Mouse (Mus musculus) megakaryocyte, embryonic 14.5 days (primary cell): ENCODE data around the gene Tmem37. TPM values are rescaled to one million over a fixed set of nuclear protein-coding genes. Genes with fewer than 3 reads are reported as not detected.
"Not testable (repeated sequence)": the region's sequence is repeated elsewhere in the genome, so short reads cannot be mapped to it uniquely, and the experiment has no call there.

ENCODE experiments used
- H3K27me3 ChIP-seq: replicated peaks from 2 replicates; pipeline ENCODE3; 2012; ENCODE audit warnings: inconsistent platforms
- H3K36me3 ChIP-seq: replicated peaks from 2 replicates; pipeline ENCODE3; 2012; ENCODE audit warnings: low read length, inconsistent platforms, mixed read lengths
- H3K4me1 ChIP-seq: 2 replicates; pipeline ENCODE4 v1.6.1; 2012; ENCODE audit warnings: inconsistent platforms
- H3K4me3 ChIP-seq: replicated peaks from 2 replicates; pipeline ENCODE3; 2012; ENCODE audit warnings: moderate library complexity, mild to moderate bottlenecking, inconsistent platforms
- H3K9me3 ChIP-seq: 2 replicates; pipeline ENCODE4 v1.6.1; 2012; ENCODE audit warnings: inconsistent platforms
- FLI1 ChIP-seq: IDR thresholded peaks from 2 replicates; pipeline ENCODE4 v1.6.1; 2012; ENCODE audit warnings: low read length, inconsistent platforms, mixed read lengths
- GATA1 ChIP-seq: IDR thresholded peaks from 3 replicates; pipeline ENCODE4 v1.6.1; 2012; ENCODE audit warnings: mixed read lengths, low read length, inconsistent platforms, borderline replicate concordance
- polyA plus RNA-seq: library from polyadenylated mRNA; stranded (reverse); fragments of >175 nt; gene quantifications from 2 replicates; pipeline ENCODE4 v1.2.3, GENCODE M21; 2012; ENCODE audit warnings: low replicate concordance; ENCODE audit not compliant: insufficient read depth

Gene Tmem37
- polyA plus RNA-seq, 1 experiment = 4.6 TPM

DNA sequence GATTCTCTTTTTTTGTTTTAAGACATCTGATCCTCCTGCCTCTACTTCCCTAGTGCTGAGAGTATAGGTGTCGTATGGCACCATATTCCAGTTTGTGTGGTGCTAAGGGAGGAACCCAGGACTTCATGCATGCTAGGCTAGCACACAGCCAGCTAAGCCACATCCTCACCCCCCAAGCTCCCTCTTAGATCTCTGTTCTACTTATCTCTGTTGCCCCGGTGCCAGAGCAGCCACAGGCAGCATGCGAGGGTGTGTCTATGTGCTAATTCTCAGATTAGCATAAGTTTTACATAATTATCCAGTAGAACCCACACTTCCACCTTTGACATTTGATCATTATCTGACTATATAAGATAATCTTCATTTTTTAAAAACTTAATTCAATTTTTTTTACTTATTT lies 21.0 kb upstream of the Tmem37 start:
- H3K36me3 ChIP-seq = no peaks in the 10 kb centered on the region
- H3K4me1 ChIP-seq = peaks cover 7% of the 10 kb centered on the region
- TF ChIP-seq GATA1 (no peak), FLI1 (no peak)
- H3K27me3 ChIP-seq = peaks cover 25% of the 10 kb centered on the region
- H3K4me3 ChIP-seq = no peak overlapping the region
- H3K9me3 ChIP-seq = no peaks in the 10 kb centered on the region

GRCm38 (mm10) chr1:120093482-120094134 lies 19.7 kb upstream of the Tmem37 start:
- not testable (repeated sequence) for H3K36me3 ChIP-seq, H3K9me3 ChIP-seq, H3K4me3 ChIP-seq
- Histone ChIP-seq H3K4me1 (peaks cover 13% of the 10 kb centered on the region), H3K27me3 (peaks cover 25% of the 10 kb centered on the region)

DNA sequence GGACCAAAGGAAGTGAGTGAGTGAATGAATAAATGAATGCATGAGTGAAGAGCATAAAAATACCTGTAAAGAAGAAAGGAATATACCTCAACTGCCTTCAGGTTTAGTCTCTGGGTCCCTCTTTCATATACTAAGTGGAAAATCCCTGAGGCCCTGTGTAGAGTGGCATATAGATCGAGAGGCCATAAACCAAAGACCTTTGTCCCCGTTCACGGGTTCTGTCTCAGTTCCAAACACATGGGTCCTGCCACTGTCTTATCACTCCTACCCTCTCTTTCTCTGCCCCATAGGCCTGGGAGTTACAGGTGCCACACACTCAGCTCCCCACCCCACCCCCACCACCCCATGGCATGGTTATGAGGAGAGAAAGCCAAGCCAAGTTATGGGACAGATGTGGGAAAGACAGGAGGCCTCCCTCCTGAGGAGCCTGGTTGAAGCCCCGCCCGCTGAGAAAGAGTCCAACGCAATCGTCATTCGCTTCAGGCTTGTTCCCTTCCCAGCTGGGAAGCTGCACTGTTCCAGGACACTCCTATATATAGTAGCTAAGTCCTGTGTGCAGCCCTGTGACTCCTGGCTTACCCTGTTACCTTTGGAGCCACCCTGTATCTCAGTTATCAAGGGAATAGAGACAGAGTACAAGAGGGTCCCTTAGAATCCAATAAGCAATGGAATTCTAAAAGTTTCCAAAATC lies 17.2 kb upstream of the Tmem37 start:
- Histone ChIP-seq H3K36me3 (no peaks in the 10 kb centered on the region), H3K4me3 (no peak overlapping the region), H3K9me3 (no peaks in the 10 kb centered on the region), H3K27me3 (peaks cover 41% of the 10 kb centered on the region), H3K4me1 (peaks cover 24% of the 10 kb centered on the region)
- TF ChIP-seq GATA1 (no peak), FLI1 (no peak)

- no peaks in the 10 kb centered on the region for H3K36me3 ChIP-seq
- no peak for TF ChIP-seq FLI1
- no peak for TF ChIP-seq GATA1
Observed at GRCm38 (mm10) chr1:120089180-120089579, 15.3 kb upstream of the Tmem37 start.

GRCm38 (mm10) chr1:120086644-120087043 lies 12.8 kb upstream of the Tmem37 start:
- no peak for TF ChIP-seq GATA1
- no peak for TF ChIP-seq FLI1
- peaks cover 56% of the 10 kb centered on the region for H3K4me1 ChIP-seq
- H3K4me3 ChIP-seq = no peak overlapping the region
- H3K36me3 ChIP-seq = no peaks in the 10 kb centered on the region
- H3K27me3 ChIP-seq = peaks cover 50% of the 10 kb centered on the region
- no peaks in the 10 kb centered on the region for H3K9me3 ChIP-seq

More at GRCm38 (mm10) chr1:120089180-120089579, 15.3 kb upstream of the Tmem37 start:
- Histone ChIP-seq H3K4me1 (peaks cover 33% of the 10 kb centered on the region), H3K4me3 (no peak overlapping the region), H3K9me3 (no peaks in the 10 kb centered on the region), H3K27me3 (peaks cover 46% of the 10 kb centered on the region)

DNA sequence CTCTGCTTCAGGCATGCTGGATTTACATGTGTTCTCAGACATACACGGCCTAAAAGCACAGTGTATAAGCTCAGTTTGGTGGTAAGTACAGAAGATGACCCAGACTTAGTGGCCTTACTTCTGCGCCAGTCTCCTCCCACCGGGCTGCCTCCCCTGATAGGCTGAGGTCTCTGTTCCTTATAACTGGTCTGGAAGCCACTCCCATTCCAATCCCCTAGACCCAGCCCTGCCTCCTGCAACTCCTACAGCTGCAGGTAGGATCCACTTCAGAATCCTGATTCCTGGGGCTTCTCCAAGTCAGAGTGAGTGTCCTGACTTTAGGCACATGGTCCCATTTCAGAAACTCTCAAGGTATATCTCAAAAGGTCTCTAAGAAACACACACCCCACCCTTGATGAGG lies 11.8 kb upstream of the Tmem37 start:
- TF ChIP-seq GATA1 (no peak), FLI1 (no peak)
- Histone ChIP-seq H3K9me3 (no peaks in the 10 kb centered on the region), H3K36me3 (no peaks in the 10 kb centered on the region), H3K4me3 (no peak overlapping the region), H3K4me1 (peaks cover 65% of the 10 kb centered on the region), H3K27me3 (peaks cover 43% of the 10 kb centered on the region)

DNA sequence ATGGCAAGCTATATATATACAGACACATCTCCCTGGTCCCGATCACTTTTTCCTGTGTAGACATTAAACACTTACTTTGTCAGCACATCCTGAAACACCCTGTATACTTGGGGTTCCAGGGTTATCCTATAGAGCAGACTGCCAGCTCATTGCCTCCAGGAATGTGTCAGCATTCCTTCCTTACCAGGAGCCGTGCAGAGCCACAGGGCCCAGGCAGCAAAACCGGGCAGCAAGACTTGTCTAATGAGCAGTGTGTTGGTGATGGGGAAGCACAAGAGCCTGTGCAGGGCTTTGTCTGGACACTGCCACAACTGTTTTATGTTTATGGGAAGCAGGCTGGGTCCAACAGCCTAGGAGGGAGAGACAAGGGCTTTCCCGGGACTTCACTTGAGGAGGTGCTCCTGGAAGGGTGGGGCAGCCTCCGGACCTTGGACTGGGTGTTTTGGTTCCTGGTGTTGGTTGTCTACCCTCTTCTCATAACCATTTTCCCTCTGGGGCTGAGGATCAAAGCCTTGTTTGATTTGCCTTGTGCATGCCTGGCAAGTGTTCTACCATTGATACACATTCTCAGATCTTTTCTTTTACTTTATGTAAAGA lies 10.1 kb upstream of the Tmem37 start:
- peaks cover 65% of the 10 kb centered on the region for H3K4me1 ChIP-seq
- H3K36me3 ChIP-seq = no peaks in the 10 kb centered on the region
- no peak for TF ChIP-seq GATA1
- TF ChIP-seq FLI1 = no peak
- peaks cover 46% of the 10 kb centered on the region for H3K27me3 ChIP-seq
- H3K9me3 ChIP-seq = no peaks in the 10 kb centered on the region
- peak overlapping the region; percentile 74 for H3K4me3 ChIP-seq

GRCm38 (mm10) chr1:120082957-120083585 lies 9.2 kb upstream of the Tmem37 start:
- Histone ChIP-seq H3K4me1 (peaks cover 66% of the 10 kb centered on the region), H3K36me3 (no peaks in the 10 kb centered on the region), H3K4me3 (peak overlapping the region; percentile 84), H3K9me3 (no peaks in the 10 kb centered on the region), H3K27me3 (peaks cover 42% of the 10 kb centered on the region)
- TF ChIP-seq FLI1 = no peak
- no peak for TF ChIP-seq GATA1

GRCm38 (mm10) chr1:120080632-120081031 lies 6.8 kb upstream of the Tmem37 start:
- TF ChIP-seq GATA1 (no peak), FLI1 (no peak)
- no peaks in the 10 kb centered on the region for H3K9me3 ChIP-seq
- H3K4me1 ChIP-seq = peaks cover 61% of the 10 kb centered on the region
- H3K4me3 ChIP-seq = peak overlapping the region; percentile 1
- H3K27me3 ChIP-seq = peaks cover 41% of the 10 kb centered on the region
- no peaks in the 10 kb centered on the region for H3K36me3 ChIP-seq

GRCm38 (mm10) chr1:120077746-120078410 lies 4.0 kb upstream of the Tmem37 start:
- Histone ChIP-seq H3K9me3 (no peaks in the 10 kb centered on the region), H3K4me3 (no peak overlapping the region), H3K4me1 (peaks cover 59% of the 10 kb centered on the region), H3K27me3 (peaks cover 59% of the 10 kb centered on the region), H3K36me3 (no peaks in the 10 kb centered on the region)
- TF ChIP-seq FLI1 (no peak), GATA1 (no peak)
